Mouse (Mus musculus): ENCODE data around the gene Aldh1a1.

DNA sequence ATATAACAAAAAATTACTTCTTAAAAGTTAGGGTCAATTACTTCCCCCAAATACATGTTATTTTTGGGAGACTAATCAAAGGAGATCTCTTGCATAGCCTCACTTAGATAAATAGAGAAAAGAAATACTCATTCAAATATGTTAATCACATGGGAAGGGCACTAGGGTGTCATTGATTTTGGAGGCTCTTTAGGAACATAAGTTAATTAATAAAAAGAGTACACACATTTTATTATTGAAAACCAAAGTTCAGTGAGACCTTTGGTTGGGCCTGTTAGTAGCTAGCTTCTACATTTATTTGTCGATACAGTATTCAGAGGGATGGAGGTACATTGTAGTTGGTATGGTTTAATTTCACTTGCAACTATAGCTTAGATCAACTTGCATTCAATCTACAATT is 52.4 kb downstream of the Aldh1a1 start:
- TF ChIP-seq CTCF (IDR thresholded peaks at IDR 0.05; ENCODE audit: borderline replicate concordance, extremely low read depth, insufficient read depth, insufficient read length), result no peak
- TF ChIP-seq POLR2A (IDR thresholded peaks at IDR 0.05; ENCODE audit: borderline replicate concordance, extremely low read depth, insufficient read depth, insufficient read length, poor library complexity, severe bottlenecking), result no peak
